Mouse (Mus musculus) bone marrow macrophage, adult 2 months (primary cell): Measurements from ENCODE around the gene Slc22a22. TPM values are rescaled to one million over a fixed set of nuclear protein-coding genes. Genes with fewer than 3 reads are reported as not detected.

Experiments used
- H3K27ac ChIP-seq: 2 replicates; pipeline ENCODE4 v1.5.1; 2012; ENCODE audit warnings: low read depth, low read length; ENCODE audit not compliant: insufficient read depth
- H3K4me1 ChIP-seq: 2 replicates; pipeline ENCODE4 v1.6.1; 2012; ENCODE audit warnings: low read length; ENCODE audit not compliant: control insufficient read depth, insufficient read depth
- H3K4me3 ChIP-seq: 2 replicates; pipeline ENCODE4 v1.5.1; 2012; ENCODE audit warnings: mild to moderate bottlenecking, low read length, moderate library complexity; ENCODE audit not compliant: insufficient read depth
- CTCF ChIP-seq: IDR thresholded peaks from 2 replicates; pipeline ENCODE4 v1.5.1; 2012; ENCODE audit warnings: low read depth, mild to moderate bottlenecking, low read length, moderate library complexity
- POLR2A ChIP-seq: IDR thresholded peaks from 2 replicates; pipeline ENCODE4 v1.6.1; 2012; ENCODE audit warnings: mild to moderate bottlenecking, low read depth, low read length, borderline replicate concordance
- polyA plus RNA-seq: library from polyadenylated mRNA; stranded (reverse); fragments of >200 nt; gene quantifications from 2 replicates; pipeline ENCODE4 v1.2.4, GENCODE M21; 2012; ENCODE audit not compliant: missing spikeins, insufficient read depth, insufficient read length

Slc22a22 gene
- polyA plus RNA-seq, 1 experiment: not detected

- no peaks in the 10 kb centered on the region for H3K4me1 ChIP-seq
- H3K4me3 ChIP-seq: no peak overlapping the region
- H3K27ac ChIP-seq: no peak overlapping the region
- no peak for TF ChIP-seq CTCF
- no peak for TF ChIP-seq POLR2A
Measured at GRCm38 (mm10) chr15:57230439-57230838, 247.0 kb downstream of the Slc22a22 start.

GRCm38 (mm10) chr15:57205315-57205714 lies 272.1 kb downstream of the Slc22a22 start:
- Histone ChIP-seq H3K27ac (no peak overlapping the region), H3K4me3 (no peak overlapping the region), H3K4me1 (no peaks in the 10 kb centered on the region)
- TF ChIP-seq POLR2A (no peak), CTCF (no peak)

GRCm38 (mm10) chr15:57204444-57204930 lies 272.9 kb downstream of the Slc22a22 start:
- Histone ChIP-seq H3K4me1 (no peaks in the 10 kb centered on the region), H3K27ac (no peak overlapping the region), H3K4me3 (no peak overlapping the region)
- TF ChIP-seq CTCF (no peak), POLR2A (no peak)
